In the genomic region with DNA sequence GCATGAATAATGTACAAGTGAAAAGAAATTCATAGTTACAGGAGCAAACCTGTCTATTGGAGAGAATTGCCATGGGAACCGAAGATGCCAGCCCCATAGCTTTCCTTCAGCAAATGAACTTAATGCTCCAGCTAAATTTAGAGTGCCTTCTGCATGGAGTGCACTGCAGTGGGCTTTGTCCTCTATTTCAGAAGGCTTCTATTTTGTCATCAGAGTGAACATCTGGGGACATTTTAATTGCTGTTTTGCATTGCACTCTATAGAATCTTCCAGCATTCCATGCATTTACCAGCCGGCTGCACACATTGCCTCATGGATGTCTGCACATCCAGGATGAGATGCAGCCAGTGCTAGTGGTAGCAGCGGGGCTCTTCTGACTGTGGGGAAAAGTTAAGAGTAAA, we compare ENCODE assay signal across 16 mouse cellular contexts.
DNase-seq lines count a peak whose midpoint lies in the region; TF ChIP-seq lines count a peak whose summit lies in the region.
"Had no signal": no experiment of that assay in that cellular context is flagged by ENCODE, and none has a peak within 500 bp of the region (broad histone marks: within the 10 kb centered on the region; RNA-seq: fewer than 3 reads in every experiment).

No protein-coding gene starts in this region.

- no peak overlapping the region for H3K4me3 ChIP-seq in layer of hippocampus, adult 2 months
- H3K4me3 ChIP-seq: gastrocnemius, adult 2 months; limb, embryonic 13.5 days; liver, embryonic 15.5 days; neural tube, embryonic 15.5 days had no signal

- TF ChIP-seq CTCF in layer of hippocampus, adult 2 months (conservative IDR thresholded peaks at IDR 0.05): no peak

- peak overlapping the region; percentile 53; the same call in 1 of the 2 replicates for H3K27ac ChIP-seq in layer of hippocampus, adult 2 months
- H3K27ac ChIP-seq: gastrocnemius, adult 2 months; limb, embryonic 13.5 days; liver, embryonic 15.5 days; neural tube, embryonic 15.5 days had no signal

- peak; percentile 18 to 52 for DNase-seq in layer of hippocampus, adult 2 months (ENCODE audit: low spot score in 2 of 2)
- no peak for DNase-seq in layer of hippocampus, postnatal 25 days (ENCODE audit: extremely low spot score in 1 of 2, low spot score in 1 of 2)
- DNase-seq in brain, adult 2 months (ENCODE audit: low read depth, low spot score): peak; percentile 81
- peak; percentile 52 for DNase-seq in brain, embryonic 18.5 days (ENCODE audit: low read depth, low spot score)
- DNase-seq in layer of hippocampus, postnatal 14 days (ENCODE audit: low spot score in 2 of 2): peak; percentile 24 to 49
- no peak for DNase-seq in MN1 (ENCODE audit: low spot score)
- DNase-seq in cerebellum, adult 11 months: no peak
- DNase-seq: adrenal gland, postnatal 10 days; cerebellum, postnatal 14 days; gastrocnemius, adult 2 months; heart, postnatal 10 days; kidney, adult 8-10 months; kidney, postnatal 36 days had no signal

Comparison
In these comparisons a context has a peak if more than half of its experiments do, and no peak if none do; other contexts are left out.
1. DNase-seq: peak in layer of hippocampus, adult 2 months (2 of 2), brain, adult 2 months (single experiment), brain, embryonic 18.5 days (single experiment) and layer of hippocampus, postnatal 14 days (2 of 2); none in layer of hippocampus, postnatal 25 days (0 of 2), MN1 (single experiment) and cerebellum, adult 11 months (single experiment).